Mouse (Mus musculus): Measurements from ENCODE around the gene Card11.

DNA sequence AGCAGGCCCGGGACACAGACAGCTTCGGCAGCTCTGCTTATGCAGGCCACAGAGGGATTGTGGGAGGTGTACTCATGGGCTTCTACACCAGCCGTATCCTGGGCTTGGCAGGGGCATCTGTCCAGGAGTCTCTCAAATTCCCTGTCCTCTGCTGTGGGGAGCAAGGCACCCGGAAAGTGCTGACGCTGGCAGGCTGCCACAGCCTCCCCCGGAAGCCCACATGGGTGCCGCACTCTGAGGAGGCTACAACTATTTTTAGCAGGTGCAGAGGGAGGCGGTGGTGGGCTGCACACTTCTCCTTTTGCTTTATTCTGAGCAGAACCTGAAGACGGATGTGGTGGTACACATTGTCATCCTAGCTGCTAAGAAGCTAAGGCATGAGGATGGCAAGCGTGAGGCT, 52.4 kb downstream of the Card11 start:
- TF ChIP-seq GATA1 (IDR thresholded peaks at IDR 0.05; ENCODE audit: borderline replicate concordance, low read length) (no peak), FLI1 (IDR thresholded peaks at IDR 0.05; ENCODE audit: low read length) (no peak)
